Mouse (Mus musculus): ENCODE data around the gene Zcchc2.

DNA sequence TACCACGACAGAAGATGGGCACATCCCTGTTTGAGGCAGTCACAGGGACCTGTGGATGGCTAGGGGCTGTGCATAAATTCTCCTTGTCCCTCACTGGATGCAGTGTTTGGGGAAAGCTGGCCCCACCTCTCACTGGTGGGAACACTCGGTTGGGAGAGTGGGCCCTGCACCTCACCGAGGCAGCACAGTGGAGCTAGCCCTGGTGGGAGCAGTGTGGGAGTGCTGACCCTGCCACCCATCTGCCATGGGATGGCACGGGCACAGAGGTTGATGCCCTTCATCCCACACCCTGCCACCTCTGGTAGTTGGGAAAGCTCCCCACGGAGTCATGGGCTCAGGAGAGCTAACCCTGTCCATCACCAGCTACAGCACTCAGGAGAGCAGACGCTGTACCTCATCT is 41.9 kb upstream of the Zcchc2 start:
- TF ChIP-seq POLR2A (IDR thresholded peaks at IDR 0.05; ENCODE audit: low read depth, low read length) (no peak), CTCF (IDR thresholded peaks at IDR 0.05; ENCODE audit: extremely low read depth, insufficient read length, insufficient replicate concordance, low read depth, low read length) (no peak)
